Mouse (Mus musculus) liver, embryonic 14.5 days (tissue): ENCODE measurements around the gene Cobl. TPM values are rescaled to one million over a fixed set of nuclear protein-coding genes. Genes with fewer than 3 reads are reported as not detected.

ENCODE experiments used
- ATAC-seq: fragments of 200-750 bp; cut with Nextera tagmentation; 2 replicates; pipeline ENCODE4 v1.8.0; 2017; ENCODE audit warnings: moderate number of reproducible peaks, mild to moderate bottlenecking, moderate library complexity; ENCODE audit not compliant: insufficient read depth
- DNase-seq, 3 experiments: peaks; one replicate each; pipeline ENCODE4 v3.0.0-alpha.2; 2012 to 2013; ENCODE audit warnings: low read depth in 3 of 3, low spot score in 3 of 3
- H3K27ac ChIP-seq: fragments of 300-500 bp; sonication (generic); 2 replicates; pipeline ENCODE4 v1.5.1; 2014; ENCODE audit warnings: moderate library complexity, mild to moderate bottlenecking, control low read depth, inconsistent platforms
- H3K27me3 ChIP-seq: fragments of 300-500 bp; sonication (generic); 2 replicates; pipeline ENCODE4 v1.6.1; 2014; ENCODE audit warnings: mild to moderate bottlenecking, low read length, moderate library complexity; ENCODE audit not compliant: control insufficient read depth, insufficient read depth
- H3K36me3 ChIP-seq: fragments of 300-500 bp; sonication (generic); replicated peaks from 2 replicates; pipeline ENCODE4 v1.6.1; 2014; ENCODE audit warnings: low read depth; ENCODE audit not compliant: control insufficient read depth, insufficient read depth
- H3K4me1 ChIP-seq, 2 experiments: fragments of 200-500 bp in 1 of 2; fragments of 300-500 bp in 1 of 2; sonication (generic) in 1 of 2; replicated peaks; 2 replicates each; pipeline ENCODE4 v1.6.1; 2012 to 2014; ENCODE audit warnings: antibody characterized with exemption in 1 of 2, inconsistent platforms in 1 of 2, low read length in 1 of 2; ENCODE audit not compliant: control insufficient read depth in 2 of 2, insufficient read depth in 2 of 2
- H3K4me2 ChIP-seq: fragments of 300-500 bp; sonication (generic); 2 replicates; pipeline ENCODE4 v1.6.1; 2014; ENCODE audit warnings: low read depth, mild to moderate bottlenecking, control low read depth, moderate library complexity
- H3K4me3 ChIP-seq, 2 experiments: fragments of 200-500 bp in 1 of 2; fragments of 300-500 bp in 1 of 2; sonication (generic) in 1 of 2; 2 replicates each; pipeline ENCODE4 v1.5.1; 2012 to 2014; ENCODE audit warnings: low read depth in 2 of 2, low read length in 2 of 2, mild to moderate bottlenecking in 2 of 2, control low read depth in 1 of 2, inconsistent platforms in 1 of 2, moderate library complexity in 1 of 2; ENCODE audit not compliant: insufficient read depth in 1 of 2
- H3K9ac ChIP-seq: fragments of 300-500 bp; sonication (generic); replicated peaks from 2 replicates; pipeline ENCODE4 v1.6.1; 2014; ENCODE audit warnings: mild to moderate bottlenecking, control low read depth, moderate library complexity
- H3K9me3 ChIP-seq: fragments of 300-500 bp; sonication (generic); 2 replicates; pipeline ENCODE4 v1.6.1; 2016; ENCODE audit warnings: low read length, mixed read lengths; ENCODE audit not compliant: control insufficient read depth
- CTCF ChIP-seq: IDR thresholded peaks from 2 replicates; pipeline ENCODE4 v1.5.1; 2016; ENCODE audit warnings: antibody characterized with exemption, low read depth, control low read depth
- EP300 ChIP-seq: IDR thresholded peaks from 2 replicates; pipeline ENCODE4 v1.6.1; 2016; ENCODE audit warnings: antibody characterized with exemption, low read depth
- WGBS: fragments of 180-500 bp; shearing (Covaris S2); extraction: QIAGEN DNeasy Blood & Tissue Kit; methylation state at CpG from one replicate; pipeline ENCODE4 v1.1.7; 2014; ENCODE audit not compliant: insufficient replicate concordance; 5-methylcytosine and 5-hydroxymethylcytosine counted together
- polyA plus RNA-seq, 2 experiments: library from polyadenylated mRNA; depleted of rRNA in 1 of 2; stranded (reverse) in 1 of 2; unstranded in 1 of 2; fragments of >200 nt; fragmentation: Nextera tagmentation in 1 of 2; extraction: Ambion mirVana in 1 of 2; gene quantifications; 2 replicates each; pipeline versions ENCODE4 v1.2.1 to v1.2.3; 2012 to 2014

Gene Cobl
- polyA plus RNA-seq, 2 experiments, result 0.56 to 0.64 TPM

DNA sequence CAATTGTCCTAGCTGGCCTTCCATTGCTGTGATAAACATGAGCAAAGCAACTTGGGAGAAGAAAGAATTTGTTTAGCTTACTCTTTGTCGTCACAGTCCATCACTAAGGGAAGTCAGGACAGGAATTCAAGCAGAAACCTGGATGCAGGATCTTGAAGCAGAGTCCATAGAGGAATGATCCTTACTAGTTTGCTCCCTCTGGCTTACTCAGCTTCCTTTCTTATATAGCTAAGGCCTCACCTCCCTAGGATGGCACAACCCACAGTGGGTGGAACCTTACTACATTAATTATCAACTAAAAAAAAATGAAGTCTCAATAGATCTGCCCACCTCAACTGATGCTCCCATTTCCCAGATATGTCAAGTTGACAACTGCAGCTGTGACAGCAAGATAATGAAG is 52.8 kb downstream of the Cobl start:
- no peak overlapping the region for H3K4me3 ChIP-seq
- H3K4me2 ChIP-seq, result no peak overlapping the region
- DNase-seq (no peak), ATAC-seq (no peak)
- H3K9ac ChIP-seq, result no peak overlapping the region
- H3K4me1 ChIP-seq, result no peaks in the 10 kb centered on the region
- no peaks in the 10 kb centered on the region for H3K9me3 ChIP-seq
- H3K36me3 ChIP-seq, result no peaks in the 10 kb centered on the region
- no peak overlapping the region for H3K27ac ChIP-seq
- TF ChIP-seq EP300 (no peak), CTCF (no peak)
- WGBS, result 34% methylated on average over 1 of the region's 1 CpGs
- no peaks in the 10 kb centered on the region for H3K27me3 ChIP-seq

DNA sequence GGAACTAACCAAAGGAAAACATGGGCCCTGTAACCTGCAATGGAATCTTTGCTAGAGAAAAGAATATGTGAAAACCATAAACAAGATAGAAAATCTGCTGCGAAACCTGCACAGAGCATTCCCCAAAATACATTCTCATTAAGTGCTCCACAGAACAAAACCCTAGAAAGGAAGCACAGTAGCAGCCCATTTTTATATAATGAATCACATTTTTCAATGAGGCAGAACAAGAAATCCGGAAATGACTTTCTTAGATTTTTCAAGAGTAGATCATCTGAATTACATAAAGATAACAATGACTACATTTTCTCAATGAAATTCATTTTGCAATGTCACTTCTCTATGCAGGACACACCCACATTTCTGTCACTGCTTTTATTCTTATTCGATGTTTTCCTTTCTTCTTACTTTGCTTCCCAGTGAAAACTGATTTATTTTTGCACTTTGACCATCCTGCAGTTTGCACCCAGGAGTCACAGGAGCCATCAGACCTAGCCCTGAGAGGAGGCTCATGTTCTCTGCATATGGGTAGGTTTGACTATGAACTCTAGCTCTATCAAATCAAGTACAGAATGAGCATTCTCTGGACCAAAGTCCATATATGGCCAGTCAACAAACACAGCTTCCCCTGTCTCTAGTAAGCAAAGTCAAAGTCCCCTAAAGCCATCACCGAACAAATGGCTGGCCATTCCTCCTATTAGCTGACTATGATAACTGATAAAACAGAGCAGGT is 53.5 kb downstream of the Cobl start:
- Histone ChIP-seq H3K9me3 (no peaks in the 10 kb centered on the region), H3K36me3 (no peaks in the 10 kb centered on the region), H3K27me3 (no peaks in the 10 kb centered on the region), H3K27ac (no peak overlapping the region), H3K4me2 (no peak overlapping the region), H3K4me3 (no peak overlapping the region), H3K9ac (no peak overlapping the region), H3K4me1 (no peaks in the 10 kb centered on the region)
- ATAC-seq, result no peak; the same call in 1 of the 2 replicates
- 55% methylated on average over 4 of the region's 4 CpGs for WGBS
- DNase-seq, result no peak
- TF ChIP-seq EP300, result no peak
- TF ChIP-seq CTCF, result no peak

DNA sequence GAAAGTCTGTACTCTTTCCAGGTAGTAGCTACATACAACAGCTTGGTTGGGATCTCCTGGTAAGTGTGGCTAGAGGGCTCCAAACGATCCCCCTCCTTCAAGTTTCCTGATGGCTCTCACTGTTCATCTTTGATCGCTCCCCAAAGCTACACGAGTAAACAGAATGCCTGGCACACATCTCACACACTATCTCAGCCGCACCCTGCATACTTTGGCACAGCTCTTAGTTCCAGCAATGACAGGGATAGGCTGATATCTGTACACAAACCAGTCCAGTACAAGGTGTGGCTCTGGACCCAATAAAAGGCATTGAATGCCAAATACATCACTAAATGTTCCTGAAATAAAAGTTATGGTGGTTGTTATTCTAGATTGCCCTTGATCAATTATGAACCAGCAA is 55.3 kb downstream of the Cobl start:
- DNase-seq, result no peak
- no peak for TF ChIP-seq CTCF
- TF ChIP-seq EP300, result no peak
- H3K9ac ChIP-seq, result no peak overlapping the region
- H3K4me2 ChIP-seq, result no peak overlapping the region
- ATAC-seq, result no peak
- no peak overlapping the region for H3K27ac ChIP-seq
- H3K9me3 ChIP-seq, result no peaks in the 10 kb centered on the region
- H3K36me3 ChIP-seq, result no peaks in the 10 kb centered on the region
- WGBS, result 57% methylated on average over 4 of the region's 4 CpGs
- no peak overlapping the region for H3K4me3 ChIP-seq
- no peaks in the 10 kb centered on the region for H3K4me1 ChIP-seq
- no peaks in the 10 kb centered on the region for H3K27me3 ChIP-seq

DNA sequence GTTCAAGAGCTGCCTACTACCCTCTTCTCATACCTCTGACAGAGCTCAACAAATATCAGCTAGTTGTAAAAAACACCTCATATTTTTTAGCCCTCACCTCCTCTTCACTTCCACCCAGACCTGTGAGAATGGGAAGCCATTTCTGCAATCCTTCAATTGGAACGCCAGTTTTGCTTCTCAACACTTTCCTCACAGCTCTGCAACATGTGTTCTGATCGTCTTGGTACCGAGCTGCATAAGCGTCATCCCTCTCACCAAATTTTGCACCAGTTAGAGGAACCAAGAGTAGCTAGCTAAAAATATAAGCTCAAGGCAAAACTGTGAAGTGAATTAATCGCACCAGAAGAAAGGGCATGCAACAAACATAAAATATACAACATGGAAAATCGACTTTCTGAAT is 56.9 kb downstream of the Cobl start:
- no peaks in the 10 kb centered on the region for H3K36me3 ChIP-seq
- H3K4me2 ChIP-seq, result no peak overlapping the region
- no peaks in the 10 kb centered on the region for H3K4me1 ChIP-seq
- ATAC-seq (no peak), DNase-seq (no peak)
- no peaks in the 10 kb centered on the region for H3K27me3 ChIP-seq
- H3K27ac ChIP-seq, result no peak overlapping the region
- TF ChIP-seq EP300 (no peak), CTCF (no peak)
- H3K4me3 ChIP-seq, result no peak overlapping the region
- H3K9ac ChIP-seq, result no peak overlapping the region
- no peaks in the 10 kb centered on the region for H3K9me3 ChIP-seq
- 57% methylated on average over 6 of the region's 6 CpGs for WGBS

DNA sequence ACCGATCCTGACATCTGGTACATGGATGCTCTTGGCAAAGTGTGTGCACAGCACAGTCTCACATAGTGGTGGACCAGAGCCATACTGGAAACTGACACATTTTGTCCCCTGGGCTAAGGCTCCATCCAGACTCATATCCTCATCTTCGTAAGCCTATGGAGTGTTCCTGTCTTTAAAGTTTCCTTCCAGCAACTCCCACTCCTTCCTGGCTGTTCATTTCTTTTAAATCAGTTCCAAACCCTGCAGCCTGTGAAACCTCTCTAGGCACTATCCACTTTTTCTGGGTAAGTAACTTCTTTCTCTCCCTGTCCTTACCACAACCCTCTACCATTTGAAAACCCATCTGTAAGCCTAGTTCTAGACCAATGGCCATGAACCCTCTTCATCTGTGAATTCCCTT is 64.9 kb downstream of the Cobl start:
- no peak for TF ChIP-seq CTCF
- TF ChIP-seq EP300, result no peak
- no peaks in the 10 kb centered on the region for H3K9me3 ChIP-seq
- H3K4me3 ChIP-seq, result no peak overlapping the region
- no peaks in the 10 kb centered on the region for H3K36me3 ChIP-seq
- WGBS, result 64% methylated on average over 2 of the region's 2 CpGs
- H3K4me1 ChIP-seq, result no peaks in the 10 kb centered on the region
- H3K27me3 ChIP-seq, result no peaks in the 10 kb centered on the region
- no peak for DNase-seq
- no peak overlapping the region for H3K9ac ChIP-seq
- no peak overlapping the region for H3K27ac ChIP-seq
- ATAC-seq, result no peak
- no peak overlapping the region for H3K4me2 ChIP-seq
